Mouse (Mus musculus): Measurements from ENCODE around the gene Smyd2. TPM values are rescaled to one million over a fixed set of nuclear protein-coding genes. Genes with fewer than 3 reads are reported as not detected.
A peak's percentile ranks its signal among the peaks of the same experiment; 100 is the strongest.

The Smyd2 gene
- 57.5 and 59.0 TPM in 2 replicates for polyA plus RNA-seq (2016; fragmentation: Nextera tagmentation; extraction: Ambion mirVana)

DNA sequence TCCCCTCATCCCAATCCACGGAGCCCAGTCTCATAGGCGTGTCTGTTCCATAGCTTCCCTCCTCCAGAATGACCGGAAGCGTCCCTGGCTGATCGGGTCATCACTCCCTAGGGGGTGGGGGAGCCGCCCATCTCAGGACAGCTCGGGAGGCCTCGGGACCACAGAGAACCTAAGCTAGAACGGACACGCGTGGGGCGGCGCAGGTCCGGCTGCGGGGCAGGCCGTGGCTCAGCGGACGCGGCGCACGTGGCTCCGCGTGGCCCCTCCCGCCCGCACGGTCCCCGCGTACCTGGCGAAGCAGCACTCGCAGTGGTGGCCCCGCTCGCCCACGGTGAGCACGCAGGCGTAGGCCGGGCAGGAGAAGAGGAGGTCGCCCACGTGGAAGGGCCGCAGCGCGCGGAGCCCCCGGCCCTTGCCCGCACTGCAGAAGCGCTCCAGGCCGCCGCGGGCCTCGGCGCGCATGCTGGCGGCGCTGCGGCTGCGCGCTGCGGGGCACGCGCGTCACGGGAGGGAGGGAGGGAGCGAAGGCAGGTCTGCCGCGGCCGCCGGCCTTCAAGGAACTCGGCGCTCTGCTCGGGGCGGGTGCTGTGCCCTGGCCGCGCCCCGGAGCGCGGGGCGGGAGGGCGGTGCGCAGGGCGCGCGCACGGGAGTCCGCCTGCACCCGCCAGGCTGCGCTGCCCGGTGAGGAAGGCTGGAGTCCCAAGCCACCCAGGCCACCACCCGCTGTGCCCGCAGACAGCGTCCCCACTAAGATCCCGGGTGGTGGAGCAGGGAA, at the start of gene Smyd2:
TSS of gene Smyd2 (minus strand) at position 546 of the 775 bp plus-strand sequence.
- peak; percentile 69 for DNase-seq (ENCODE audit: extremely low spot score, low spot score)
- H3K9me3 ChIP-seq, result no peaks in the 10 kb centered on the region
- H3K36me3 ChIP-seq (replicated peaks), result no peaks in the 10 kb centered on the region
- H3K27me3 ChIP-seq (ENCODE audit: poor library complexity, severe bottlenecking), result peaks cover 84% of the 10 kb centered on the region
- H3K27ac ChIP-seq, result peak within 1 kb of the TSS; percentile 93
- peak within 1 kb of the TSS; percentile 89 for H3K4me3 ChIP-seq
- peaks cover 54% of the 10 kb centered on the region for H3K4me1 ChIP-seq
- under 1% methylated on average over 83 of the region's 90 CpGs for WGBS

DNA sequence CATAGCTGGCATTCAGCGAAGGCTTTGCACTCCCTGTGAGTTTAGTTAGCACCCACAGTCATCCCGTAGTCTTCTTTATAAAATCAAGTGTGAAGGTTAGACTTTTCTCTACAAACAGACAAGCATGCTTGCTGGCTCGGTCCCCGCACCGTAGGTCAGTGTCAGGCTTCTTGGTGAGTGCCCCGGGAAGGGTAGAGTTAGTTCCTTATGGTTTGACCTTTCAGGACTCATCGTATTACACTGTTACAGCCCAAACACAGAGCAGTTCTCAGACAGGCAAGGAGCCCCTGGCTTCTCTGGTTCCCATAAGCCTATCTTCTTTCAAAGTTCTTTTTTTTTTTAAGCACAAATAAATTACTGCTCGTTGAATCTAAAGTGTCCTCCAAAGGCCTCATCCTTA, 48.2 kb upstream of the Smyd2 start:
- Histone ChIP-seq H3K27ac (no peak overlapping the region), H3K4me3 (no peak overlapping the region), H3K36me3 (replicated peaks) (no peaks in the 10 kb centered on the region), H3K4me1 (peaks cover 6% of the 10 kb centered on the region), H3K9me3 (no peaks in the 10 kb centered on the region), H3K27me3 (ENCODE audit: poor library complexity, severe bottlenecking) (peaks cover 20% of the 10 kb centered on the region)
- WGBS, result 91% methylated on average over 8 of the region's 8 CpGs
- DNase-seq (ENCODE audit: extremely low spot score, low spot score), result no peak

DNA sequence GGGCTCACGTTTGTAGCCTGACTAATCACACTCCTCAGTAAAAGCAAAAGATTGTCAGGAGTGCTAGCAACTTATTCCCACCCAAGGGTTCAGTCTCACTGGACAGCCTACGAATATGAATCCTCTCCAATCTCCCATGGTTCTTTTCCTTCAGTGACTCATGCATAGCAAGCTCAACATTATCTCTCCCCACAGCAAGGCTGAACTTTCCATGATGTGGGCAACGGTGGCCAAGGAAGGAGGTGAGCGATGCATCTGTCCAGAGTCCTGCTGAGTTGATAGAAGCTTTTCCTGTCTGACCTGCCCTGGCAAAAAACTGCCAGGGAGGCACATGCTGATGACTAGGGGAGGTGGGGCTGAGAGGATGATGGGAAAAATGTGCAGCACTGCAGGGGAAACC, 45.9 kb upstream of the Smyd2 start:
- peaks cover 6% of the 10 kb centered on the region for H3K4me1 ChIP-seq
- WGBS, result 77% methylated on average over 4 of the region's 4 CpGs

DNA sequence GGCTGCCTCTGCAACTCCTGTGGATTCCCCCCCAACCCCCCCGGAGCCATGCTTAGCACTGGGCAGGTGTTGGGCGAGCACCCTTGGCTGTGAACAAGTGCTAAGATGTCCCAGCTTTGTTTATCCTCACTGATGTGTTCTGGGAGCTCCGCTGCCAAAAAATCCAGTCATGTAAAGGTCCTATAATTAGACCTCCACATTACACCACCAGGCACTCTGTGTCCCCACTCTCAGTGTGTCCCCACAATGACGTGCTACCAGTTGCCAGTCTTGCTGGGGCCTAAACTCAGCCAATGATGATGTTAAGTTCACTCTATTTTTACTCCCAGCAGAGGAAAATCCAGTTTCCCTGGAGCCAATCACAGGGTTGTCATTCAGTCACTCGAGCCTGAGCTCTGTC, 38.3 kb upstream of the Smyd2 start:
- Histone ChIP-seq H3K27me3 (ENCODE audit: poor library complexity, severe bottlenecking) (no peaks in the 10 kb centered on the region), H3K9me3 (no peaks in the 10 kb centered on the region), H3K36me3 (replicated peaks) (no peaks in the 10 kb centered on the region), H3K27ac (no peak overlapping the region), H3K4me1 (no peaks in the 10 kb centered on the region), H3K4me3 (no peak overlapping the region)
- 69% methylated on average over 5 of the region's 5 CpGs for WGBS
- no peak for DNase-seq (ENCODE audit: extremely low spot score, low spot score)

More for the DNA sequence above, 45.9 kb upstream of the Smyd2 start:
- no peak overlapping the region for H3K27ac ChIP-seq
- no peak for DNase-seq (ENCODE audit: extremely low spot score, low spot score)
- no peaks in the 10 kb centered on the region for H3K36me3 ChIP-seq (replicated peaks)
- no peak overlapping the region for H3K4me3 ChIP-seq
- peaks cover 11% of the 10 kb centered on the region for H3K27me3 ChIP-seq (ENCODE audit: poor library complexity, severe bottlenecking)
- no peaks in the 10 kb centered on the region for H3K9me3 ChIP-seq

DNA sequence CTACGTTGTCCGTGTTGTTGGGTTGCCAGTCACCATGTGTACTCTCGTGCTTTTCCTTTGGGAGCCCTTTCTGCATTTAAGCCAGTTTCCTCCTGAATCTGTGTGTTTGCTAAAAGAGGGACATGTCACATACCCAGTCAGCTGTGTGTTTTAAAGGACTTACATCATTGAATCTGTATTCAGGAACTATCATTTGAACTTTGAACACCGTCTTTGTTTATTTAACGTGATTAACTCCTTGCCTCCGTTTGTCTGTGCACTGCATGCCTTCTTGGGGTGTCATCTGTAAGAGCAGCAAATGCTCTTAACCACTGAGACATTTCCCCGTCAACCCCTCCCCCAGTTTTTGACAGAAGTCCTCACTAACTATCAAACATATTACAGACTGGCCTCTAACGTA, 37.6 kb upstream of the Smyd2 start:
- Histone ChIP-seq H3K36me3 (replicated peaks) (no peaks in the 10 kb centered on the region), H3K27ac (no peak overlapping the region), H3K4me3 (no peak overlapping the region), H3K4me1 (no peaks in the 10 kb centered on the region), H3K9me3 (no peaks in the 10 kb centered on the region), H3K27me3 (ENCODE audit: poor library complexity, severe bottlenecking) (no peaks in the 10 kb centered on the region)
- no peak for DNase-seq (ENCODE audit: extremely low spot score, low spot score)
- 87% methylated on average over 8 of the region's 8 CpGs for WGBS

DNA sequence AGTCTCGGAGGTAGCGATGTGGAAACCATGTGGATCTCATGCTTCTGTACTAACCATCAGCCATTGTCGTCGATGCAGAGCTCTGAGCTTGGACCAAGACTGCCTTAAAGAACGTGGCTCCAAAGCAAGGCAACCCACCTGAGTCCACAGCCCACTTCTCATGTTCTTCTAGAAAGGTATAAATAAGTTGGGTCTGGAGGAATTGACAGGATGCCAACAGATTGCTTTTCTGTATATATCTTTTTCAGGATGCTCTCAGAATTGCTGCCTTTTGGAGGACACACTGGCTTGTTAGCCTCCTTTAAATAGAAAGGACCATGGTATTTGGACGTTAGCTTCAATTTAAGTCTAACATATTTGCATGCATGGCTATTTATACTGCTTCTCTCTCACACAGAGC, 29.7 kb upstream of the Smyd2 start:
- H3K4me1 ChIP-seq, result peaks cover 5% of the 10 kb centered on the region
- no peak for DNase-seq (ENCODE audit: extremely low spot score, low spot score)
- 82% methylated on average over 6 of the region's 6 CpGs for WGBS
- no peak overlapping the region for H3K27ac ChIP-seq
- H3K4me3 ChIP-seq, result no peak overlapping the region
- H3K36me3 ChIP-seq (replicated peaks), result no peaks in the 10 kb centered on the region
- no peaks in the 10 kb centered on the region for H3K9me3 ChIP-seq
- no peaks in the 10 kb centered on the region for H3K27me3 ChIP-seq (ENCODE audit: poor library complexity, severe bottlenecking)

DNA sequence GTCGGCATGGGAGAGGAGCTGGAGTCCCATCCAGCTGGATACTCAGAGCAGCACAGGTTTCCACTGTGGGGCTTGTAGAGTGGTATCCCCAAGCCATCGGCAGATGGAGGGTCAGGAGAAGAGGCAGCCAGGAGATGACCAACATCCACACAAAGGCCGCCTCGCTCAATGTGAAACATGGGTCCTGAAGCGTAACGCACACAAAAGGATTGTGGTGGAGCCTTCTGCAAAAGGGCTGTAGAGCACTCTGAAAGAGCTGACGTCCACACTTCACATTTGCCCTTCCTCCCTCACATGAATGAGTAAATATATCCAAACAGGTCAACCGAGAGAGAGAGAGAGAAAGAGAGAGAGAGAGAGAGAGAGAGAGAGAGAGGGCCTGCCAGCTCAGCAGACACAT, 25.2 kb upstream of the Smyd2 start:
- no peak for DNase-seq (ENCODE audit: extremely low spot score, low spot score)
- Histone ChIP-seq H3K4me1 (peaks cover 5% of the 10 kb centered on the region), H3K36me3 (replicated peaks) (no peaks in the 10 kb centered on the region), H3K27ac (no peak overlapping the region), H3K9me3 (no peaks in the 10 kb centered on the region), H3K4me3 (no peak overlapping the region), H3K27me3 (ENCODE audit: poor library complexity, severe bottlenecking) (no peaks in the 10 kb centered on the region)
- 69% methylated on average over 8 of the region's 8 CpGs for WGBS

DNA sequence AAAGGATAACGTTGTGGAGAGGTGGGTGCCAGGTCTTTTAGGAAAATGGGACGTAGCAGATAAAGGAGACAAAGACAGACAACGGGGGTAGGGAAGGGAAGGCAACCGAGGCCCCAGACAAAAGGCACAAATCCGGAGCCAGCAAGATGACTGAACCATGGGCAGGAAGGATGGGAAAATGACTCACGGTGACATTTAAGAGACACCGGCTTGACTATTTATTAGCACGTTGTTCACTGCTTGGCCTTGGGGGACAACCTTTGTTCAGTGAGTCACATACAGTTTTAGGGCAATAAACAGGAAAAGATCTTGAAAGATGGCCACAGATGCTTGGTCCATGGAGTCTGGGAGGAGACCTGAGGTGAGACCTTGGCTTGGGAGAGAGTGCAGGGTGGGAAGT, 24.0 kb upstream of the Smyd2 start:
- Histone ChIP-seq H3K4me3 (no peak overlapping the region), H3K36me3 (replicated peaks) (no peaks in the 10 kb centered on the region), H3K4me1 (peaks cover 5% of the 10 kb centered on the region), H3K27ac (no peak overlapping the region), H3K9me3 (no peaks in the 10 kb centered on the region), H3K27me3 (ENCODE audit: poor library complexity, severe bottlenecking) (no peaks in the 10 kb centered on the region)
- WGBS, result 89% methylated on average over 8 of the region's 8 CpGs
- no peak for DNase-seq (ENCODE audit: extremely low spot score, low spot score)

DNA sequence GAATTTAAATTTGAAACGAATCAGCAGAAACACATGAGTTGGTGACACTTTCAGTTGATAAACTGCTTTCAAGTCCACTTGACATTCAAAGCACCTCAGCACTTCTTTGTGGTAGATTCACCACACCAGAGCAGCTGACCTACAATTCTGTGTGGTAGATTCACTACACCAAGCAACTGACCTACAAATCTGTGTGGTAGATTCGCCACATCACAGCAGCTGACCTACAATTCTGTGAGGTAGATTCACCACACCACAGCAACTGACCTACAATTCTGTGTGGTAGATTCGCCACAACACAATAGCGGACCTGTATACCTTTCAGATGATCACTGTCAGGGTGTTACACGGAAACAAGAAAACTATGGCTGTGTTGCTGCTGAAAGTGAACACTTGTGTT, 19.6 kb upstream of the Smyd2 start:
- no peak for DNase-seq (ENCODE audit: extremely low spot score, low spot score)
- no peak overlapping the region for H3K4me3 ChIP-seq
- H3K9me3 ChIP-seq, result no peaks in the 10 kb centered on the region
- 92% methylated on average over 5 of the region's 5 CpGs for WGBS
- H3K27me3 ChIP-seq (ENCODE audit: poor library complexity, severe bottlenecking), result no peaks in the 10 kb centered on the region
- no peak overlapping the region for H3K27ac ChIP-seq
- H3K4me1 ChIP-seq, result no peaks in the 10 kb centered on the region
- H3K36me3 ChIP-seq (replicated peaks), result no peaks in the 10 kb centered on the region

DNA sequence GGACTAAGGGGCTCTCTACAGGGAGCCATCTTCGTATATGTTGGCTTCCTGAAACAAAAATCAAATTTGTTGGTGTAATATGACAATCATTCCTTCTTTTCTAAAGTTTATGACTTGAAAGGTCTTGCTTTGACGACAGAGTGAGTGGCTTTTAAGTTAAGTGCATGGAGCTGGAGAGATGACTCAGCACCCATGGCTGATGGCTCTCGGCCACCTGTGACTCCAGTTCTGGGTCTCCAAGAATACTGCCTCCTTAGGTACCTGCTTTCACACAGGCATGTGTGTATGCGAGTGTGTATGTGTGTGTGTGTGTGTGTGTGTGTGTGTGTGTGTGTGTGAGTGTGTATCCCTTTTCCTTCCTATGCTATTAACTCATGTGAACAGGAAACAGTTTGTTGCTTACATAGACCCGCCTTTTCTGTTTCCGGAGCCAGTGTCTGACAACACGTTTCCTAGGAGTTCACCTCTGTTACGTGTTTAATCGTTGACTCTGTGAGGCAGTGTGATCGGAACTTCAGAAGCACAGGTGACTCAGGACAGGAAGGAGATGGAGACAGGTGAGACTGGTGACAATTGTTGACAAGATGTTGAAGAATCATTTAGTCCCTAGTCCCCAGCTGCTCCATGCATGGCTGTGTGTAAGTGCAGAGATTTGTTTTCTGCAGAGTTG, 14.4 kb upstream of the Smyd2 start:
- peaks cover 19% of the 10 kb centered on the region for H3K4me1 ChIP-seq
- no peak overlapping the region for H3K27ac ChIP-seq
- H3K27me3 ChIP-seq (ENCODE audit: poor library complexity, severe bottlenecking), result no peaks in the 10 kb centered on the region
- no peak for DNase-seq (ENCODE audit: extremely low spot score, low spot score)
- no peaks in the 10 kb centered on the region for H3K9me3 ChIP-seq
- no peak overlapping the region for H3K4me3 ChIP-seq
- no peaks in the 10 kb centered on the region for H3K36me3 ChIP-seq (replicated peaks)
- WGBS, result 88% methylated on average over 10 of the region's 10 CpGs

DNA sequence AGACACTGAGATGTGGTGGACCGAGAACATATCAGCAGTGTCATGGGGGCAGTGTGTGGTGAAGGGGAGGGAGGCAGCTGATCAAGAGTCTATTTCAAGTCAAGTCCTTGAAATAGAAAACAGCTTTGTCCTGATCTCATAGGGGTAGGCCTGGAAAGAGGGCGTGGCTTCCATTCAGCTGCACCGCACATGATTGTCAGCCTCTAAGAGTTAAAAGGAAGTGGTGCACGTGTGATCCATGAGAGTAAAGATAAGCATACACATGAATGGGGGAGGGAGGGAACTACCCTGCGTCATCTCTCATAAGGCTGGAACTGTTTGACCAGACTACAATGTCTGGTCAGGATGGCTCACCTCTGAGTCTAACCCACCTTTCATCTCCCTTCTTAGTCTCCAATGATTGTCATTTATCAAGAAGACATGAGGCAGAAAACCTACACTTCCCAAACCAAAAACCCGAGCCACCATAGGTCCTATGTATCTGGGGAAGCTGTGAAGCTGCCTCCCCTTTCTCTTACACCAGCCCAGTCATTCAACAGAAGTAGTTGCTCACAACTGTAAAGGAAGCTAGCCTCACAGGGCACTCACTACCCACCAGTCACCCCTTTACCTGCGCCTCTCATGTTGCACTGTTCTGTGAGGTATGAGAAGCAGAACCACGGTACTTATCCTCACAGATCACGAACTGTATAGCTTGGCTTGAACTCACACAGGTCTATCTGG, 11.5 kb upstream of the Smyd2 start:
- Histone ChIP-seq H3K36me3 (replicated peaks) (no peaks in the 10 kb centered on the region), H3K4me1 (peaks cover 19% of the 10 kb centered on the region), H3K27ac (no peak overlapping the region), H3K4me3 (no peak overlapping the region), H3K27me3 (ENCODE audit: poor library complexity, severe bottlenecking) (peaks cover 7% of the 10 kb centered on the region; the same call in 1 of the 2 replicates), H3K9me3 (no peaks in the 10 kb centered on the region)
- no peak for DNase-seq (ENCODE audit: extremely low spot score, low spot score)
- WGBS, result 77% methylated on average over 9 of the region's 9 CpGs

DNA sequence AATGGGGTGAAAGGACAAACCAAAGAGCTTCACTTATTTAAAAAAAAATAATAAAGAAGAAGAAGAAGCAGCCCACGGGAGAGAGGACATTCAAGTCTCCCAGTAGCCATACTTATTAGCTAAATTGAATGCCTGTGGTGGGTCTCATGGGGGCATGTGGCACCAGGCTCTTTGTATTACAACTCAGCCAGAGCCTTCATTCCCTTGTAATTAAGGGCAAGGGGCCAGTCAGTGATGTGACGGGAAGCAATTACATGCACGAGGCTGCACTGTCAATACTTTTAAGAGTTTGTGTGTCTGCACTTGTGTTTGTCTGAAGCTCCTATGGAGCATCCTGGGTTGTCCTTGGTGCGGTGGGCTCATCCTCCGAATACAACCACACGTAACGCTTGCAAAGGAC, 10.8 kb upstream of the Smyd2 start:
- WGBS, result 59% methylated on average over 7 of the region's 7 CpGs
- no peak overlapping the region for H3K4me3 ChIP-seq

DNA sequence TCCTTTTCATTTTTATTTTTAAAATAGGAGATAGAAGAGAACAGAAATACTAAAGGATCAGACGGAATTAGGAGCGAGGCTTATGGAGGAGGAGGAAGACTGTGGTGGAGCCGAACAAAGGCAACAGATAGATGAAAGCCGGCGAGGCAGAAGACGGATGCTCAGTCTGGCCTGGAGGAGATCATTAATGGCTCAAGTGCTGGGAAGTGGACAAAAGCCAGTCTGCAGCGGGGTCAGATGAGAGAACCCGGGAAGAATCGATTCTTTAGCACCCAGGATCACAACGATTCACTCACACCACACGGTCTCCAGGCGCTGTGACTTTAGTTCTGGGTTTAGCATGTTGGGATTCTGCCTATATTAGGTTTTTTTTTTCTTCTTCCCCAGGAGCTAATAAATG, 10.0 kb upstream of the Smyd2 start:
- Histone ChIP-seq H3K27ac (no peak overlapping the region), H3K36me3 (replicated peaks) (no peaks in the 10 kb centered on the region), H3K9me3 (no peaks in the 10 kb centered on the region), H3K4me1 (peaks cover 29% of the 10 kb centered on the region), H3K27me3 (ENCODE audit: poor library complexity, severe bottlenecking) (peaks cover 7% of the 10 kb centered on the region; the same call in 1 of the 2 replicates), H3K4me3 (no peak overlapping the region)
- 42% methylated on average over 12 of the region's 12 CpGs for WGBS
- no peak for DNase-seq (ENCODE audit: extremely low spot score, low spot score)

More for the DNA sequence above, 10.8 kb upstream of the Smyd2 start:
- Histone ChIP-seq H3K36me3 (replicated peaks) (no peaks in the 10 kb centered on the region), H3K9me3 (no peaks in the 10 kb centered on the region), H3K4me1 (peaks cover 21% of the 10 kb centered on the region), H3K27ac (no peak overlapping the region), H3K27me3 (ENCODE audit: poor library complexity, severe bottlenecking) (peaks cover 7% of the 10 kb centered on the region; the same call in 1 of the 2 replicates)
- DNase-seq (ENCODE audit: extremely low spot score, low spot score), result no peak

All from forebrain, embryonic 10.5 days (tissue).